Mouse (Mus musculus) frontal cortex, adult 2 months (tissue): Measurements from ENCODE around the gene Tbc1d8b. TPM values are rescaled to one million over a fixed set of nuclear protein-coding genes. Genes with fewer than 3 reads are reported as not detected.

Experiments used
- DNase-seq, 2 experiments: peaks; one replicate each; pipeline ENCODE4 v3.0.0; 2022; ENCODE audit warnings: low spot score in 1 of 2; ENCODE audit errors: extremely low spot score in 1 of 2
- polyA plus RNA-seq: library from polyadenylated mRNA; depleted of rRNA; stranded (reverse); fragments of >200 nt; gene quantifications from 2 replicates; pipeline ENCODE4 v1.2.3, GENCODE M21; 2012; rRNA removed

Gene Tbc1d8b
- polyA plus RNA-seq, 1 experiment: 2.0 TPM

GRCm38 (mm10) chrX:139778886-139779285 lies 94.1 kb downstream of the Tbc1d8b start:
- no peak for DNase-seq

GRCm38 (mm10) chrX:139779401-139779800 lies 94.6 kb downstream of the Tbc1d8b start:
- DNase-seq: no peak

GRCm38 (mm10) chrX:139780988-139781387 lies 96.2 kb downstream of the Tbc1d8b start:
- no peak for DNase-seq

GRCm38 (mm10) chrX:139781563-139781962 lies 96.8 kb downstream of the Tbc1d8b start:
- no peak for DNase-seq

- no peak for DNase-seq
Observed at GRCm38 (mm10) chrX:139782278-139783044, 97.7 kb downstream of the Tbc1d8b start, which contains the start of gene Ripply1. Ripply1 (minus strand) TSS chrX:139782353.

- no peak for DNase-seq
Observed at GRCm38 (mm10) chrX:139783045-139783422, 98.2 kb downstream of the Tbc1d8b start.

- DNase-seq: no peak
Observed at GRCm38 (mm10) chrX:139785764-139786163, 101.0 kb downstream of the Tbc1d8b start.

- no peak for DNase-seq
Observed at GRCm38 (mm10) chrX:139794072-139794845, 109.5 kb downstream of the Tbc1d8b start.

- DNase-seq: no peak
Observed at GRCm38 (mm10) chrX:139796037-139796436, 111.2 kb downstream of the Tbc1d8b start.

- no peak for DNase-seq
Observed at GRCm38 (mm10) chrX:139797875-139798274, 113.1 kb downstream of the Tbc1d8b start.

- no peak for DNase-seq
Observed at GRCm38 (mm10) chrX:139799953-139800352, 115.2 kb downstream of the Tbc1d8b start.

GRCm38 (mm10) chrX:139800406-139800878 lies 115.6 kb downstream of the Tbc1d8b start, which contains the start of gene Cldn2:
Cldn2 (plus strand) TSS chrX:139800828.
- DNase-seq: no peak

Other genes with a start within 250 kb of the Tbc1d8b start
- 0.23 and 0.42 TPM in 2 replicates for gene D330045A20Rik, start 204.6 kb upstream of the Tbc1d8b start, polyA plus RNA-seq
- 11.3 and 11.9 TPM in 2 replicates for gene Rnf128, start 121.7 kb upstream of the Tbc1d8b start, polyA plus RNA-seq
- not detected in 2 replicates for gene Gm15013, start 29.5 kb downstream of the Tbc1d8b start, polyA plus RNA-seq
- gene Ripply1, start 97.4 kb downstream of the Tbc1d8b start, polyA plus RNA-seq: 0.24 and 0.46 TPM in 2 replicates
- gene Cldn2, start 115.8 kb downstream of the Tbc1d8b start, polyA plus RNA-seq: 0.06 and 0.20 TPM in 2 replicates
- 5.1 and 6.2 TPM in 2 replicates for gene Morc4, start 186.7 kb downstream of the Tbc1d8b start, polyA plus RNA-seq